Mouse (Mus musculus): ENCODE data around the gene Mt4.

GRCm38 (mm10) chr8:94089715-94090114, 47.3 kb upstream of the Mt4 start:
- no peak for TF ChIP-seq CTCF (IDR thresholded peaks at IDR 0.05; ENCODE audit: low read depth)
- TF ChIP-seq EP300 (IDR thresholded peaks at IDR 0.05; ENCODE audit: low read depth), result no peak

All from heart, postnatal 0 days (tissue).